Mouse (Mus musculus): ENCODE measurements around the gene Tbx15. TPM values are rescaled to one million over a fixed set of nuclear protein-coding genes. Genes with fewer than 3 reads are reported as not detected.

Tbx15 gene
- polyA plus RNA-seq, 1 experiment from 2014 or later: 0.29 TPM

GRCm38 (mm10) chr3:99251271-99252165 is 11.3 kb downstream of the Tbx15 start:
- H3K36me3 ChIP-seq: no peaks in the 10 kb centered on the region
- H3K27me3 ChIP-seq (replicated peaks): peaks cover 94% of the 10 kb centered on the region
- H3K4me2 ChIP-seq: no peak overlapping the region
- no peak overlapping the region for H3K27ac ChIP-seq (replicated peaks)
- no peaks in the 10 kb centered on the region for H3K9me3 ChIP-seq (replicated peaks)
- no peak overlapping the region for H3K4me3 ChIP-seq (replicated peaks)
- WGBS: 12% methylated on average over 6 of the region's 6 CpGs
- H3K4me1 ChIP-seq: peaks cover 12% of the 10 kb centered on the region
- H3K9ac ChIP-seq (replicated peaks): no peak overlapping the region
- no peak for ATAC-seq (ENCODE audit: low FRiP score)

- Histone ChIP-seq H3K4me2 (0 out of 2 replicates have a peak overlapping the region, but pooled peaks have one; percentile 57), H3K9ac (replicated peaks) (no peak overlapping the region), H3K4me3 (replicated peaks) (no peak overlapping the region), H3K4me1 (peaks cover 15% of the 10 kb centered on the region), H3K9me3 (replicated peaks) (no peaks in the 10 kb centered on the region), H3K27me3 (replicated peaks) (peaks cover 94% of the 10 kb centered on the region), H3K36me3 (no peaks in the 10 kb centered on the region), H3K27ac (replicated peaks) (no peak overlapping the region)
- ATAC-seq (ENCODE audit: low FRiP score): no peak
- WGBS: 4% methylated on average over 16 of the region's 16 CpGs
These were observed 12.4 kb downstream of the Tbx15 start for GRCm38 (mm10) chr3:99252461-99253091.

GRCm38 (mm10) chr3:99253092-99253488 is 12.9 kb downstream of the Tbx15 start:
- Histone ChIP-seq H3K9me3 (replicated peaks) (no peaks in the 10 kb centered on the region), H3K4me1 (peaks cover 15% of the 10 kb centered on the region), H3K9ac (replicated peaks) (no peak overlapping the region), H3K36me3 (no peaks in the 10 kb centered on the region), H3K4me3 (replicated peaks) (no peak overlapping the region), H3K27ac (replicated peaks) (no peak overlapping the region), H3K27me3 (replicated peaks) (peaks cover 94% of the 10 kb centered on the region), H3K4me2 (peak overlapping the region; percentile 57)
- ATAC-seq (ENCODE audit: low FRiP score): no peak
- WGBS: under 1% methylated on average over 12 of the region's 12 CpGs

GRCm38 (mm10) chr3:99253497-99254451 is 13.6 kb downstream of the Tbx15 start:
- H3K27ac ChIP-seq (replicated peaks): no peak overlapping the region
- H3K4me2 ChIP-seq: peak overlapping the region; percentile 57
- ATAC-seq (ENCODE audit: low FRiP score): 0 out of 2 replicates have a peak, but pooled peaks have one; percentile 25
- H3K27me3 ChIP-seq (replicated peaks): peaks cover 95% of the 10 kb centered on the region
- peaks cover 12% of the 10 kb centered on the region for H3K4me1 ChIP-seq
- no peaks in the 10 kb centered on the region for H3K36me3 ChIP-seq
- no peak overlapping the region for H3K9ac ChIP-seq (replicated peaks)
- no peaks in the 10 kb centered on the region for H3K9me3 ChIP-seq (replicated peaks)
- H3K4me3 ChIP-seq (replicated peaks): peak overlapping the region; percentile 34
- WGBS: under 1% methylated on average over 73 of the region's 73 CpGs

GRCm38 (mm10) chr3:99254559-99255151 is 14.5 kb downstream of the Tbx15 start:
- H3K27me3 ChIP-seq (replicated peaks): peaks cover 93% of the 10 kb centered on the region
- H3K4me1 ChIP-seq: peaks cover 12% of the 10 kb centered on the region
- no peak for ATAC-seq (ENCODE audit: low FRiP score)
- no peaks in the 10 kb centered on the region for H3K36me3 ChIP-seq
- no peak overlapping the region for H3K27ac ChIP-seq (replicated peaks)
- H3K9ac ChIP-seq (replicated peaks): no peak overlapping the region
- H3K4me3 ChIP-seq (replicated peaks): no peak overlapping the region
- WGBS: under 1% methylated on average over 15 of the region's 15 CpGs
- no peaks in the 10 kb centered on the region for H3K9me3 ChIP-seq (replicated peaks)
- H3K4me2 ChIP-seq: no peak overlapping the region

- H3K4me1 ChIP-seq: peaks cover 12% of the 10 kb centered on the region
- no peak overlapping the region for H3K9ac ChIP-seq (replicated peaks)
- no peaks in the 10 kb centered on the region for H3K9me3 ChIP-seq (replicated peaks)
- H3K4me2 ChIP-seq: no peak overlapping the region
- no peak for ATAC-seq (ENCODE audit: low FRiP score)
- peaks cover 90% of the 10 kb centered on the region for H3K27me3 ChIP-seq (replicated peaks)
- no peaks in the 10 kb centered on the region for H3K36me3 ChIP-seq
- H3K27ac ChIP-seq (replicated peaks): no peak overlapping the region
- no peak overlapping the region for H3K4me3 ChIP-seq (replicated peaks)
- WGBS: 5% methylated on average over 11 of the region's 11 CpGs
These were observed 15.5 kb downstream of the Tbx15 start for GRCm38 (mm10) chr3:99255411-99256365.

GRCm38 (mm10) chr3:99256366-99256750 is 16.2 kb downstream of the Tbx15 start:
- H3K9ac ChIP-seq (replicated peaks): no peak overlapping the region
- no peak overlapping the region for H3K4me2 ChIP-seq
- H3K36me3 ChIP-seq: no peaks in the 10 kb centered on the region
- H3K4me1 ChIP-seq: peaks cover 12% of the 10 kb centered on the region
- WGBS: under 1% methylated on average over 11 of the region's 11 CpGs
- H3K9me3 ChIP-seq (replicated peaks): no peaks in the 10 kb centered on the region
- peaks cover 90% of the 10 kb centered on the region for H3K27me3 ChIP-seq (replicated peaks)
- H3K27ac ChIP-seq (replicated peaks): no peak overlapping the region
- ATAC-seq (ENCODE audit: low FRiP score): no peak
- H3K4me3 ChIP-seq (replicated peaks): no peak overlapping the region

GRCm38 (mm10) chr3:99256766-99257165 is 16.6 kb downstream of the Tbx15 start:
- Histone ChIP-seq H3K4me2 (no peak overlapping the region), H3K4me3 (replicated peaks) (no peak overlapping the region), H3K36me3 (no peaks in the 10 kb centered on the region), H3K27ac (replicated peaks) (no peak overlapping the region), H3K4me1 (peaks cover 12% of the 10 kb centered on the region), H3K27me3 (replicated peaks) (peaks cover 90% of the 10 kb centered on the region), H3K9me3 (replicated peaks) (no peaks in the 10 kb centered on the region), H3K9ac (replicated peaks) (no peak overlapping the region)
- under 1% methylated on average over 20 of the region's 20 CpGs for WGBS
- no peak; the same call in 1 of the 2 replicates for ATAC-seq (ENCODE audit: low FRiP score)

- peaks cover 12% of the 10 kb centered on the region for H3K4me1 ChIP-seq
- no peak overlapping the region for H3K27ac ChIP-seq (replicated peaks)
- no peak for ATAC-seq (ENCODE audit: low FRiP score)
- H3K9me3 ChIP-seq (replicated peaks): no peaks in the 10 kb centered on the region
- H3K4me2 ChIP-seq: no peak overlapping the region
- H3K4me3 ChIP-seq (replicated peaks): no peak overlapping the region
- no peak overlapping the region for H3K9ac ChIP-seq (replicated peaks)
- 4% methylated on average over 29 of the region's 29 CpGs for WGBS
- H3K27me3 ChIP-seq (replicated peaks): peaks cover 92% of the 10 kb centered on the region
- H3K36me3 ChIP-seq: no peaks in the 10 kb centered on the region
These were observed 17.7 kb downstream of the Tbx15 start for GRCm38 (mm10) chr3:99257586-99258577.
